8 mouse cellular contexts compared by ENCODE assay signal in the genomic region with DNA sequence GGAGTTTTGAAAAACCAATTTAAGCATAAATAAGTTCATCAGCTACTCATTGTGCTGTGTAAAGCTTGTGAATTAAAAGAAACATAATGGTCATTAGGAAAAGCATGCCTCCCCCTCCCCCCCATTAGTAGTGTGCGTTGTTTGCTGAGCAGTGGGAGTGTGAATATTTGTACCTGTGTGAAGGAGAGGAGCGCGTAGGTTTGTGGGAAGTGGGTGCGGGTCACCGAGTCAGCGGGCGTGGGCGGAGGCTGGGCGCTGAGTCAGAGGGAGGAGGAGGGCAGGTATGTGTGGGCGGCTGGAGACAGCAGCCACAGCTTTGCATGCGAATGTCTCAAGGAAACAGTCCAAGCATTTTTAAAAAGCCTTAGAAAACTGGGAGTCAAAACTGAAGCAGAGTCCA. TPM values are rescaled to one million over a fixed set of nuclear protein-coding genes. Genes with fewer than 3 reads are reported as not detected.
DNase-seq lines count a peak whose midpoint lies in the region; ATAC-seq and TF ChIP-seq lines count a peak whose summit lies in the region.

No protein-coding gene starts in this region.

- no peaks in the 10 kb centered on the region for H3K36me3 ChIP-seq in lung, postnatal 0 days (ENCODE audit: insufficient read depth, low read length)

- DNase-seq in B cell, adult 2 months: peak; percentile 73 to 79
- peak; percentile 80 for DNase-seq in Muller cell, postnatal 12 days (ENCODE audit: inconsistent ontology term)
- DNase-seq in heart, postnatal 14 days: peak; percentile 34 to 36
- peak; percentile 68 to 80 for DNase-seq in kidney, postnatal 4 days
- peak; percentile 73 for DNase-seq in lung, postnatal 0 days (ENCODE audit: low spot score)
- DNase-seq in spleen, postnatal 36 days (ENCODE audit: low spot score in 2 of 2): peak; percentile 74 to 76
- DNase-seq in embryo, embryonic 10 days (ENCODE audit: low spot score): no peak

- H3K27me3 ChIP-seq in lung, postnatal 0 days (replicated peaks; ENCODE audit: insufficient read depth, low read length): no peaks in the 10 kb centered on the region

- ATAC-seq in common myeloid progenitor, adult 5-6 weeks (replicated peaks; ENCODE audit: low read depth, poor library complexity, severe bottlenecking): peak; percentile 79
- peak; percentile 93 for ATAC-seq in lung, postnatal 0 days

- H3K4me1 ChIP-seq in lung, postnatal 0 days (ENCODE audit: insufficient read depth, low read depth, low read length): peaks cover 3% of the 10 kb centered on the region; the same call in 1 of the 2 replicates

- intact Hi-C loops in heart, postnatal 14 days (cut with DNase I): no loop called here

- TF ChIP-seq CTCF in lung, postnatal 0 days (IDR thresholded peaks at IDR 0.05): no peak

- no peaks in the 10 kb centered on the region for H3K9me3 ChIP-seq in lung, postnatal 0 days (ENCODE audit: low read length)

- 46% methylated on average over 11 of the region's 11 CpGs for WGBS in lung, postnatal 0 days

- H3K4me2 ChIP-seq in lung, postnatal 0 days (replicated peaks; ENCODE audit: low read depth, low read length): peak overlapping the region; percentile 25; the same call in 1 of the 2 replicates

- H3K4me3 ChIP-seq in lung, postnatal 0 days (ENCODE audit: low read depth, low read length): no peak overlapping the region

- H3K9ac ChIP-seq in lung, postnatal 0 days (replicated peaks; ENCODE audit: low read depth): no peak overlapping the region

- H3K27ac ChIP-seq in lung, postnatal 0 days (ENCODE audit: low read length): no peak overlapping the region

- no peak for TF ChIP-seq EP300 in lung, postnatal 0 days (IDR thresholded peaks at IDR 0.05)

RNA-seq across cellular contexts. Expression of a gene that starts 32.7 kb away (rescaled TPM):
- 13.7 and 14.2 TPM in 2 replicates for total RNA-seq in common myeloid progenitor, adult 5-6 weeks (2017)
- total RNA-seq in heart, postnatal 14 days (2021): 1 to 10 TPM; 1.6 to 2.1 TPM
- polyA plus RNA-seq in lung, postnatal 0 days (2015; fragmentation: Nextera tagmentation; extraction: Ambion mirVana): 3.3 and 3.5 TPM in 2 replicates
